Mouse (Mus musculus) bone marrow macrophage, adult 2 months (primary cell): Measurements from ENCODE around the gene Prkn. TPM values are rescaled to one million over a fixed set of nuclear protein-coding genes. Genes with fewer than 3 reads are reported as not detected.

ENCODE experiments used
- H3K27ac ChIP-seq: 2 replicates; pipeline ENCODE4 v1.5.1; 2012; ENCODE audit warnings: low read depth, low read length; ENCODE audit not compliant: insufficient read depth
- H3K4me1 ChIP-seq: 2 replicates; pipeline ENCODE4 v1.6.1; 2012; ENCODE audit warnings: low read length; ENCODE audit not compliant: control insufficient read depth, insufficient read depth
- H3K4me3 ChIP-seq: 2 replicates; pipeline ENCODE4 v1.5.1; 2012; ENCODE audit warnings: mild to moderate bottlenecking, low read length, moderate library complexity; ENCODE audit not compliant: insufficient read depth
- CTCF ChIP-seq: IDR thresholded peaks from 2 replicates; pipeline ENCODE4 v1.5.1; 2012; ENCODE audit warnings: low read depth, mild to moderate bottlenecking, low read length, moderate library complexity
- POLR2A ChIP-seq: IDR thresholded peaks from 2 replicates; pipeline ENCODE4 v1.6.1; 2012; ENCODE audit warnings: mild to moderate bottlenecking, low read depth, low read length, borderline replicate concordance
- polyA plus RNA-seq: library from polyadenylated mRNA; stranded (reverse); fragments of >200 nt; gene quantifications from 2 replicates; pipeline ENCODE4 v1.2.4, GENCODE M21; 2012; ENCODE audit not compliant: missing spikeins, insufficient read depth, insufficient read length

Gene Prkn
- polyA plus RNA-seq, 1 experiment, result 9.9 TPM

DNA sequence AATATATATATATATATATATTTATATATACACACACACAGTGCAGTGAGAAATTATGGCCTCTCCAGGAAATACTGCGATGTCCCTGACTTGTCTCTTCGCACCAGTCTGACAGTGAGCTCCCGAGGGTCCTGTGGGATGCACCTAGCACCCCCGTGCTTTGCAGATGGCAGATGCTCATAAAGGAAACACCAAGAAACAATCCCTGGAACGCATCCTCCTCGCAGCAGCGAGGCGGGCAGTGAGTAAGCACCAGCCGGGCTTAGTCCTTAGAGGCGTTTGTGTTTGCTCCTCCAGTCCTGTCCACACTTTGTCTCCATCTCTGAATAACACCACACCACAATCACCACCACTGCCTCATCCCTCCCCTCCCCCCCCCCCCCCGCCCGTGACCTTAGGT, 939.4 kb downstream of the Prkn start:
- TF ChIP-seq POLR2A (no peak), CTCF (no peak)
- Histone ChIP-seq H3K4me3 (no peak overlapping the region), H3K27ac (no peak overlapping the region), H3K4me1 (no peaks in the 10 kb centered on the region)

DNA sequence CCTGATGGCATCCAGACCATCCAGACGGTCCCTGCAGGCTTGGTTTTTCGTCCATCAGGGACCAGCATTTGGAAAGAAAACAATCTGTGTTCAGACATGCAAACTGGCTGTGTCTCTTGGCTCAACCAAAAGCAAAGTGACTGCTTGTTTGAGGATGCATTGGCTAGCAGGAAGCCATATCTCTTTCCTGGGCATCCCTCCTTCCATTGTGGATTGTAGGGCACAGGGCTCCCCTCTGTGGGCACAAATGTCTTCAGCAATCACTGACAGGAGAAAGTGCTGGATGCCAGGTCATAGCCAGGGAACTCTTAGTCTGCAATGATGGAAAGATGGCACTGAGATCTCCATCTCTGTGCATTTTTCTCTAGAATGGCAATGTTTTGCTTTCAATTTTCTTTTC, 939.8 kb downstream of the Prkn start:
- Histone ChIP-seq H3K4me1 (no peaks in the 10 kb centered on the region), H3K27ac (no peak overlapping the region), H3K4me3 (no peak overlapping the region)
- TF ChIP-seq POLR2A (no peak), CTCF (no peak)

DNA sequence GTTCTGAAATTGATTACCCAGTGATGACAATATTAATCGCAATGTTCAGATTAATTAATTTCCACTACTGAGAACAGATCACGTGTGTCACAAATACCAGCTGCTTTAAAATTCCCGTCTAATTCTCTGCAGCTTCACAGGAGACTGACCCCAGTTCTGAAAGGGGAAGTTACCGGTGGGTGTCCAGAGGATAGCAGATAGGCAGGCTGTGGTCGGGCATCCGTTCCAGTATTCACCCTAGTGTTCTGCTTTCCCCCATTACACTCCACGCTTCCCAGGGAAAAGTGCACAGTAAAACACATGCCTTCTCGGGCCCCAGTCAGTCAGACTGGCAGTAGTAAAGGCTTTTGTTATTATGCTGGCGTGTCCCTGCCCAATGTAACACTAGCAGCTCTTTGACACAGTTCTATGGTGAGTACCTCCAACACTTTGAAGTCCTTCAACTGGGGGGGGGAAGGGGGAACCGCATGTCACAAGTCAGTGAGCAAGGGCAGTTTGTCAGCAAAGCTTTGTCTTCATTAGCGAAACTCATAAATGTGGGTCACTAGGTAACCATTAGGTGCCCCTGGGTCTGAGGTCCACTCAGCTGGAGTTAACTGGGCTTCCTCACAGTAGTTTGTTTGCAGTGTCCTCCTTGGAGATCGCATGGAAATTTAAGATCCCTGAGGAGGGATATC, 940.8 kb downstream of the Prkn start:
- no peak overlapping the region for H3K27ac ChIP-seq
- H3K4me3 ChIP-seq, result no peak overlapping the region
- TF ChIP-seq CTCF (no peak), POLR2A (no peak)
- H3K4me1 ChIP-seq, result no peaks in the 10 kb centered on the region

DNA sequence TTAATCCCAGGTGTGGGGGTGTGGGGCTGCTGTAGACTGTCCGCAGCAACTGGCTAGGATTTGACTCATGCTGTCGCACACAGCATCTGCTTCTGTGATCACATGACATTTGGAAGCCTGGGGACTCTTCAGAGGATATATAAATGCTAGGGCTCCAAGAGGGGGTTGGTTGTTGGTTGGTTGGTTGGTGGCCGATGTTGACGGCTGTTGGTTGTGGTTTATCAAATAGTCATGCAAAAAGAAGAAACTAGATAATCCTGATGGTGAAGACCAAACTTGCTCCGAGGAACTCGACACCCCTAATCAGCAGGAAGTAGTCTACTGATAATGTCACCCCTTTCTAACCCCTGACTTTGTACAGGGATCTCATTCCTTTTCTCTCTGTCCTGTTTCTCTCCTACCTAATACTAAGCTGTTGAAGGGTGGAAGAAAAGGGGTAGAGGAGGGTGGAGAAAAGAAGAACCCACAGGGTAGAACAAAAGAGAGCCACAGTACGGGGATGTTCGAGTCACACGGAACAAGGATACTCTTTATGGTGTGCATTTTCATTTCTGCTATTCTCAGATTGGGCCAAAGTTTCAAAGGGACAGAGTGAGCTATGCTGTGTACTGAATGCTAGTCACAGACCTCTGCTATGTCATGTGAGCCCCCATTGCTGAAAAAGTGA, 948.2 kb downstream of the Prkn start:
- Histone ChIP-seq H3K4me1 (no peaks in the 10 kb centered on the region), H3K27ac (no peak overlapping the region), H3K4me3 (no peak overlapping the region)
- TF ChIP-seq POLR2A, result no peak
- no peak for TF ChIP-seq CTCF

DNA sequence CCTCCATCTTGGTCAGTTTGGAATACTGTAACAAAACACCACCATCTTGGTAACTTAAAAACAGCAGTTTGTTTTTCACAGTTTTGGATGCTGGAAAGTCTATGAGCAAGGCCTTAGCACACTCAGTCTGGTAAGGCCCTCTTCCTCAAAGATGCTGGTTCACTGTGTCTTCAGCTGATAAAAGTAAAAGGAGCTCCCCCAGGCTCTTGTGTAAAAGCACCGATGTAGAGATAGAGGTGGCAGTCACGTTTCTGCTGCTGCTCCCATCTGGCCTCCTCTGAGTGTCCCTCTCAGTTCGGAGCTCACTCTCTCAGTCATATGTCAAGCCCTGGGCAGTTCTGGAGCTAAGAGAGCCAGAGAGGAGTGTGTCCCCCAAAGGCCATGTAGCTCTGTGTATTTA, 955.8 kb downstream of the Prkn start:
- TF ChIP-seq CTCF (no peak), POLR2A (no peak)
- no peak overlapping the region for H3K4me3 ChIP-seq
- H3K27ac ChIP-seq, result no peak overlapping the region
- no peaks in the 10 kb centered on the region for H3K4me1 ChIP-seq

DNA sequence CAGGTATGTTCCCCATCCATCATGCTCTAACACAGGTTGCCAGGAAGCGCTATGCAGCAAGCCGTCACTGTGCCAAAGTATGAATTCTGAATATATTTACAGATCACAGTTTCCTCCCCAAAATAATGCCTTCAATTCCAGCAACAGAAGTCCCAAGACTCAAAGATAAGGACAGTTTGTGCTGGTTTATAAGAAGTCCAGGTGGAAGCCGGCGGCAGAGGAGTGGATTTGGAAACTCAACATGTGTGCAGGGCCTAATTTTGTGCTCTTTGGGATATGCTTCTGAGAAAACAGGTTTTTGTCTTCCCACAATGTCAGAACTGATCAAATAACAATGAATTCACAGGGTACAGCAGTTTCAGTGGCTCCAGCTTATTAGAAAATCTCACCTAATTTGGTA, 961.0 kb downstream of the Prkn start:
- Histone ChIP-seq H3K4me3 (no peak overlapping the region), H3K4me1 (no peaks in the 10 kb centered on the region), H3K27ac (no peak overlapping the region)
- TF ChIP-seq POLR2A (no peak), CTCF (no peak)

DNA sequence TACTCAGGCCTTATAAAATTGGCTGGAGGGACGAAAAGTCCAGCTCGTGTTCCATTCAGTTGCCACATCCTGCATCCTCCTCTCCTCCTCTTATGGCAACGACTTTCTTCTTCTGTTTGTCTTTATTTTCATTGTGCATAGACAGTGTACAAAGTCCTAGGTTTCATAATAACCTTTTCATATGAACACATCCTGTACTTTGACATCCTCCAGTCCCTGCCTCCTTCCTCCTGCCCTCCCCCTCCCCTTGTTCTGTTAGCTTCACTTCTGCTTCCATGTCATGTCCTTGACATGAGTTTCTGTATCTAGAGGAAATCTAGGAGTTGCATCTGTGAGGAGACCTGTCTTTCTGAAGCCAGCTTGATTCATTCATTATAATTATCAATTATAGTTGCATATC, 967.1 kb downstream of the Prkn start:
- Histone ChIP-seq H3K4me1 (no peaks in the 10 kb centered on the region), H3K4me3 (no peak overlapping the region), H3K27ac (no peak overlapping the region)
- TF ChIP-seq CTCF (no peak), POLR2A (no peak)

DNA sequence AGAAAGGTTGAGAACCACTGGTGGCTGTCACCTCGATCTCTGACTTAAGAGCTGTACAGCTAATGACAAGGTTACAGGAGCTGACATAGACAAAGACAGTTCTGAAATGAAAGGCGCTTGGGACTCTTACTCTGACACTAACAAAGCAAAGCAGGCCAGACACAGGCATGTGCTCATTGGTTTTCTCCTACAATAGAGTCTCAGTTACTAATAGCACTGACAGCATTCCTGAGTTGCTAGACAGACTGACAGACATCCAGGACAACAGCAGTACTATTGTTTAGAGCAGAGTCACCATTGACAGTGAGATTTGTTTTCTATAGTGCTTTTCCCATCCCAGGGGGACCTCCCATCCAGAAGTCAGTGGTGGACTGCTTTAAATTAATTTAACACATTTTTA, 977.7 kb downstream of the Prkn start:
- H3K4me3 ChIP-seq, result no peak overlapping the region
- no peaks in the 10 kb centered on the region for H3K4me1 ChIP-seq
- H3K27ac ChIP-seq, result no peak overlapping the region
- no peak for TF ChIP-seq CTCF

DNA sequence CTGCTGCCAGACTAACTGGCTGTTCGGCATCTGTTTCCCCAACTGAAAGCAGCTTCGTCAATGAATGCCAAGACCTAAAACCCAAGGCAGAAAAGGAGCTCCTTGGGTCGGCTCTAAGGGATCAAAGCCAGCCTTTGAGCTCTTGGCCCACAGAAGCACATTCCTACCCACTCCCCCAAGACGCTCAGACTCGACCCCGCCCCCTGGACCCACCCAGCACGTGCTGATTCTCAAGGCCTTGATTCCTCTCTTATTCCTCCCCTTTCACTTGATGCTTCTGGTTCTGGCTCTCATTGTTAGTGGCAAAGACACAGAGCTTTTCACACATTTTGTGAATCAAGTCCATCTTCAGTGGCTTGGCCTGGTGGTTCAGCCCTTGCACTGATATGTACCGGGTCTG, 979.3 kb downstream of the Prkn start:
- Histone ChIP-seq H3K27ac (no peak overlapping the region), H3K4me1 (no peaks in the 10 kb centered on the region), H3K4me3 (no peak overlapping the region)
- TF ChIP-seq POLR2A (no peak), CTCF (no peak)

DNA sequence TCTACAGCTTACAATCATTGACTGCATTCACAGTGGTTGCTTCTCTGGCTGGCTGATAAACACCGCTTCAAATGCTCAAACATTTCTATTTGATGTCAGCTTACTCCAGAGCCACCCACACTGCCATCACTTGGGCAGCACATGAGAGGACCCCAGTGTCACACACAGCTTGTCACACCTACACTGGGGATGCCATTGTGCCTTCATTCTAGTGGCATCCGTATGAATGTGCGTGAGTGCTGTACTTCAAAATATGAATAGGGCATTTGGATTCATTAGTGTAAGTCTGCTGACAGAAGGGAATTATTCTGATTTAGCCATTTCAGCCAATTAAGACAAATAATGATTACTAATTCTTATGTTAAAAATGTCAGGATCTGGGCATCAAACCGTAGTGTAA, 980.6 kb downstream of the Prkn start:
- TF ChIP-seq POLR2A, result no peak
- TF ChIP-seq CTCF, result no peak
- Histone ChIP-seq H3K4me3 (no peak overlapping the region), H3K4me1 (no peaks in the 10 kb centered on the region), H3K27ac (no peak overlapping the region)

DNA sequence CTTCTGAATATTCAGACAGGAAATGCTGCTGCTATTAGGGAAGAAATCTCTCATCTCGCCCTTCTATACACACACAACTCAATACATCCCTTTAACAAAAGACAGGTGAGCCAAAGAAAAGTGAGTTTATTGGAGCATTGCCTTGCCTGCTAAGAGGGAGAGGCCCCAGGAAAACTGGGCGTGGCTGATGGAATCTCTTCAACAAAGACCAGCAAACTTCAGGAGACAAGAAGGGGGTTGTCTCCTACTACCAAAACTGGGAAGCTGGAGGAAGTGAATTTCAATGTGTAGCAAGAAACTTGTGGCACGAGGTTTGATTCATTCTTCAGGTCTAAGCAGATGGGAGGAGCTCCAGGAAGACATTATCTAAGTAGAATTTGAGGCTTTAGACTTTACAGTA, 989.3 kb downstream of the Prkn start:
- Histone ChIP-seq H3K4me3 (no peak overlapping the region), H3K4me1 (no peaks in the 10 kb centered on the region), H3K27ac (no peak overlapping the region)
- no peak for TF ChIP-seq CTCF
- TF ChIP-seq POLR2A, result no peak
